Mouse (Mus musculus) liver, embryonic 14.5 days (tissue): Measurements from ENCODE around the gene Gm9913. TPM values are rescaled to one million over a fixed set of nuclear protein-coding genes. Genes with fewer than 3 reads are reported as not detected.

Experiments
- ATAC-seq: fragments of 200-750 bp; cut with Nextera tagmentation; 2 replicates; pipeline ENCODE4 v1.8.0; 2017; ENCODE audit warnings: moderate number of reproducible peaks, mild to moderate bottlenecking, moderate library complexity; ENCODE audit not compliant: insufficient read depth
- DNase-seq, 3 experiments: peaks; one replicate each; pipeline ENCODE4 v3.0.0-alpha.2; 2012 to 2013; ENCODE audit warnings: low read depth in 3 of 3, low spot score in 3 of 3
- H3K27ac ChIP-seq: fragments of 300-500 bp; sonication (generic); 2 replicates; pipeline ENCODE4 v1.5.1; 2014; ENCODE audit warnings: moderate library complexity, mild to moderate bottlenecking, control low read depth, inconsistent platforms
- H3K27me3 ChIP-seq: fragments of 300-500 bp; sonication (generic); 2 replicates; pipeline ENCODE4 v1.6.1; 2014; ENCODE audit warnings: mild to moderate bottlenecking, low read length, moderate library complexity; ENCODE audit not compliant: control insufficient read depth, insufficient read depth
- H3K36me3 ChIP-seq: fragments of 300-500 bp; sonication (generic); replicated peaks from 2 replicates; pipeline ENCODE4 v1.6.1; 2014; ENCODE audit warnings: low read depth; ENCODE audit not compliant: control insufficient read depth, insufficient read depth
- H3K4me1 ChIP-seq, 2 experiments: fragments of 200-500 bp in 1 of 2; fragments of 300-500 bp in 1 of 2; sonication (generic) in 1 of 2; replicated peaks; 2 replicates each; pipeline ENCODE4 v1.6.1; 2012 to 2014; ENCODE audit warnings: antibody characterized with exemption in 1 of 2, inconsistent platforms in 1 of 2, low read length in 1 of 2; ENCODE audit not compliant: control insufficient read depth in 2 of 2, insufficient read depth in 2 of 2
- H3K4me2 ChIP-seq: fragments of 300-500 bp; sonication (generic); 2 replicates; pipeline ENCODE4 v1.6.1; 2014; ENCODE audit warnings: low read depth, mild to moderate bottlenecking, control low read depth, moderate library complexity
- H3K4me3 ChIP-seq, 2 experiments: fragments of 200-500 bp in 1 of 2; fragments of 300-500 bp in 1 of 2; sonication (generic) in 1 of 2; 2 replicates each; pipeline ENCODE4 v1.5.1; 2012 to 2014; ENCODE audit warnings: low read depth in 2 of 2, low read length in 2 of 2, mild to moderate bottlenecking in 2 of 2, control low read depth in 1 of 2, inconsistent platforms in 1 of 2, moderate library complexity in 1 of 2; ENCODE audit not compliant: insufficient read depth in 1 of 2
- H3K9ac ChIP-seq: fragments of 300-500 bp; sonication (generic); replicated peaks from 2 replicates; pipeline ENCODE4 v1.6.1; 2014; ENCODE audit warnings: mild to moderate bottlenecking, control low read depth, moderate library complexity
- H3K9me3 ChIP-seq: fragments of 300-500 bp; sonication (generic); 2 replicates; pipeline ENCODE4 v1.6.1; 2016; ENCODE audit warnings: low read length, mixed read lengths; ENCODE audit not compliant: control insufficient read depth
- CTCF ChIP-seq: IDR thresholded peaks from 2 replicates; pipeline ENCODE4 v1.5.1; 2016; ENCODE audit warnings: antibody characterized with exemption, low read depth, control low read depth
- EP300 ChIP-seq: IDR thresholded peaks from 2 replicates; pipeline ENCODE4 v1.6.1; 2016; ENCODE audit warnings: antibody characterized with exemption, low read depth
- WGBS: fragments of 180-500 bp; shearing (Covaris S2); extraction: QIAGEN DNeasy Blood & Tissue Kit; methylation state at CpG from one replicate; pipeline ENCODE4 v1.1.7; 2014; ENCODE audit not compliant: insufficient replicate concordance; 5-methylcytosine and 5-hydroxymethylcytosine counted together
- polyA plus RNA-seq, 2 experiments: library from polyadenylated mRNA; depleted of rRNA in 1 of 2; stranded (reverse) in 1 of 2; unstranded in 1 of 2; fragments of >200 nt; fragmentation: Nextera tagmentation in 1 of 2; extraction: Ambion mirVana in 1 of 2; gene quantifications; 2 replicates each; pipeline versions ENCODE4 v1.2.1 to v1.2.3; 2012 to 2014

Gene Gm9913
- polyA plus RNA-seq, 2 experiments: not detected

DNA sequence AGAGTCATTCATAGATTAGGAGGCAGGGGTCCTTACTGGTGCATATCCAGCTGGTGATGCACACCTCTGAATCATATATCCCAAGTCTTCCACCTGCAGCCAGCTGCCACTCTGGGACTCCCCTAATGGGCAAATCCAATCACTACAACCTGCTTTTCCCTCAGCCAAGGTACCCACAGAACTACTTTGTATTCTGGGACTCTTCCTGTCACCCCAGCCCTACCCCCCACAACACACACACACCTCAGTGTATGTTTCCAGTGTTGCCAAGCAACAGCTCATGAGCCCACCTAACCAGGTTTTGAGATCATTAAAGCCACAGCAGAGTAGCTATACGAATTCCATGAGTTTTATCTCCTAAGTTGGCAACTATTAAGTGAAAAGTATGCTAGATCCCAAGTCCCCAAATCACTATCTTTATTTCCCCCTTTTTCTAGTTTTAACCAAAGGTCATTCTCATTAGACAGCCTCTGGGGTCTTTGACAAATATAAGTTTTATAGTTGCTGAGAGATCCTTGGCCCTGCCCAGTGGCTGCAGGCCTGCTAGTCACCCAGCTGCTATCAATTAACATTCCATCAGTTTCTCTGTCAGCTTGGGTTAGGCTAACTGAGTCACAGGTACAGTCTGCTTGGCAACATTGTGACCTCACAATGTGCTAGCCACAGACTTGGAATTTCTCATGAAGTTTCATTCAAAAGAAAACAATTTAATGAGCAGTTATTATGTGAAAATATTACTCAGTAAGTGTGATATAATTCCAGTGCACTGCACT lies 44.1 kb downstream of the Gm9913 start:
- no peak overlapping the region for H3K9ac ChIP-seq
- no peak for ATAC-seq
- H3K4me1 ChIP-seq: no peaks in the 10 kb centered on the region
- no peaks in the 10 kb centered on the region for H3K9me3 ChIP-seq
- no peak overlapping the region for H3K27ac ChIP-seq
- DNase-seq: no peak
- no peak for TF ChIP-seq EP300
- no peak overlapping the region for H3K4me3 ChIP-seq
- 32% methylated on average over 1 of the region's 1 CpGs for WGBS
- no peak overlapping the region for H3K4me2 ChIP-seq
- no peaks in the 10 kb centered on the region for H3K27me3 ChIP-seq
- H3K36me3 ChIP-seq: no peaks in the 10 kb centered on the region

- WGBS: 65% methylated on average over 6 of the region's 6 CpGs
- no peak overlapping the region for H3K4me2 ChIP-seq
- DNase-seq (no peak), ATAC-seq (no peak)
- no peaks in the 10 kb centered on the region for H3K27me3 ChIP-seq
- H3K27ac ChIP-seq: no peak overlapping the region
- H3K9me3 ChIP-seq: no peaks in the 10 kb centered on the region
- H3K36me3 ChIP-seq: no peaks in the 10 kb centered on the region
- H3K9ac ChIP-seq: no peak overlapping the region
- H3K4me3 ChIP-seq: no peak overlapping the region
- H3K4me1 ChIP-seq: no peaks in the 10 kb centered on the region
- TF ChIP-seq EP300: no peak
- peak; percentile 29 for TF ChIP-seq CTCF
Measured at GRCm38 (mm10) chr2:125555830-125556229, 50.9 kb downstream of the Gm9913 start.

Other genes with a start within 250 kb of the Gm9913 start
- 0.54 and 0.73 TPM in 2 replicates for gene Fbn1, start 2.9 kb downstream of the Gm9913 start, polyA plus RNA-seq (2012; rRNA removed)
- 1.2 and 1.3 TPM in 2 replicates for gene Fbn1, start 2.9 kb downstream of the Gm9913 start, polyA plus RNA-seq (2014; fragmentation: Nextera tagmentation; extraction: Ambion mirVana)
- gene Cep152, start 120.0 kb downstream of the Gm9913 start, polyA plus RNA-seq (2012; rRNA removed): 2.7 and 4.2 TPM in 2 replicates
- gene Cep152, start 120.0 kb downstream of the Gm9913 start, polyA plus RNA-seq (2014; fragmentation: Nextera tagmentation; extraction: Ambion mirVana): 4.1 and 4.3 TPM in 2 replicates
- 14.4 and 25.9 TPM in 2 replicates for gene Eid1, start 168.0 kb downstream of the Gm9913 start, polyA plus RNA-seq (2012; rRNA removed)
- 45.7 and 48.1 TPM in 2 replicates for gene Eid1, start 168.0 kb downstream of the Gm9913 start, polyA plus RNA-seq (2014; fragmentation: Nextera tagmentation; extraction: Ambion mirVana)
- gene Shc4, start 219.1 kb downstream of the Gm9913 start, polyA plus RNA-seq (2012; rRNA removed): 0.52 and 0.60 TPM in 2 replicates
- 0.50 and 0.58 TPM in 2 replicates for gene Shc4, start 219.1 kb downstream of the Gm9913 start, polyA plus RNA-seq (2014; fragmentation: Nextera tagmentation; extraction: Ambion mirVana)